Mouse (Mus musculus): ENCODE measurements around the gene Eda. TPM values are rescaled to one million over a fixed set of nuclear protein-coding genes. Genes with fewer than 3 reads are reported as not detected.

The Eda gene
- total and polyA plus RNA-seq, 3 experiments = 0.13 to 0.40 (median 0.30) TPM

GRCm38 (mm10) chrX:100443532-100443931 lies 468.1 kb downstream of the Eda start (continued):
- no peak for TF ChIP-seq ZC3H11A (IDR thresholded peaks at IDR 0.05; ENCODE audit: low read depth, low read length)
- TF ChIP-seq MAX (IDR thresholded peaks at IDR 0.05; ENCODE audit: low read length) = no peak
- no peak for TF ChIP-seq KAT2A (IDR thresholded peaks at IDR 0.05; ENCODE audit: insufficient replicate concordance, low read length)
- TF ChIP-seq TBP (conservative IDR thresholded peaks at IDR 0.05; ENCODE audit: low read depth, low read length) = peak; percentile 93

Other genes starting within 250 kb of the Eda start
- gene Tmem28, start 154.6 kb upstream of the Eda start, total RNA-seq (2012; rRNA removed) = not detected in 2 replicates
- not detected in 2 replicates for gene Tmem28, start 154.6 kb upstream of the Eda start, total RNA-seq (2014; rRNA removed)
- gene Tmem28, start 154.6 kb upstream of the Eda start, polyA plus RNA-seq (2012; ENCODE audit: insufficient read length, low read depth) = not detected in 2 replicates

Data from CH12.LX (cell line).